Mouse (Mus musculus): ENCODE measurements around the gene Ccr3. TPM values are rescaled to one million over a fixed set of nuclear protein-coding genes. Genes with fewer than 3 reads are reported as not detected.
"Not testable (repeated sequence)": the region's sequence is repeated elsewhere in the genome, so short reads cannot be mapped to it uniquely, and the experiment has no call there.

Gene Ccr3
- polyA plus RNA-seq (2012; rRNA removed), result 0.52 and 0.90 TPM in 2 replicates

DNA sequence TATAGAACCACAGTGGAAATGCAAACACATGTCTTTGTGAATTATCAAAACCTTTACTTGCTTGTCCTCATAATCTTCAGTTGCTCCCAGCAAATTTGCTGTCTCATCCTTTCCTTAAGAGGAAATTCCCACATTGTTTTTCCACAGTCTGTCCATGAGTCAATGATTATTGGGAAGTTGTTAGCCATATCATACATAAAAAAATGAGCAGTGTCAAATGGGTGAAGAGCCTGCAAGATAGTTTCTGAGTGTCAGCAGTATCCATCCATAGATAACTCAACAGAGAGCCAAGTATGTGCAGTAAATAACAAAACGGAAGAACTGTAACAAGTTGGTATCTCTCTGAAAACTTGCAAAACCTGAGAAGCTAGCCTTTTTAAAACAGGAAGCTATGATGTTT is at the start of gene Ccr3:
Gene Ccr3 (plus strand): TSS at position 301 of the 400 bp plus-strand sequence.
- no peak for DNase-seq
- Histone ChIP-seq H3K4me3 (ENCODE audit: control insufficient read depth, insufficient read depth, low read length) (no peak within 1 kb of the TSS), H3K27ac (ENCODE audit: control insufficient read depth, insufficient read depth, low read length) (no peak within 1 kb of the TSS), H3K36me3 (ENCODE audit: control insufficient read depth, insufficient read depth, low read length) (no peaks in the 10 kb centered on the region), H3K27me3 (ENCODE audit: control insufficient read depth, insufficient read depth, low read length) (no peaks in the 10 kb centered on the region), H3K4me1 (replicated peaks; ENCODE audit: control insufficient read depth, insufficient read depth, low read length) (no peaks in the 10 kb centered on the region)
- TF ChIP-seq CTCF (IDR thresholded peaks at IDR 0.05; ENCODE audit: borderline replicate concordance, control insufficient read depth, extremely low read depth, insufficient read depth, low read length, poor library complexity) (no peak), POLR2A (IDR thresholded peaks at IDR 0.05; ENCODE audit: control insufficient read depth, extremely low read depth, insufficient read depth, low read length, poor library complexity) (no peak)
- WGBS, result 96% methylated on average over 1 of the region's 1 CpGs

GRCm38 (mm10) chr9:123975630-123976029 is 46.1 kb upstream of the Ccr3 start:
- TF ChIP-seq CTCF (IDR thresholded peaks at IDR 0.05; ENCODE audit: borderline replicate concordance, control insufficient read depth, extremely low read depth, insufficient read depth, low read length, poor library complexity), result no peak
- no peak for TF ChIP-seq POLR2A (IDR thresholded peaks at IDR 0.05; ENCODE audit: control insufficient read depth, extremely low read depth, insufficient read depth, low read length, poor library complexity)
- 91% methylated on average over 2 of the region's 2 CpGs for WGBS
- Histone ChIP-seq H3K27me3 (ENCODE audit: control insufficient read depth, insufficient read depth, low read length) (no peaks in the 10 kb centered on the region), H3K4me1 (replicated peaks; ENCODE audit: control insufficient read depth, insufficient read depth, low read length) (no peaks in the 10 kb centered on the region), H3K27ac (ENCODE audit: control insufficient read depth, insufficient read depth, low read length) (no peak overlapping the region), H3K36me3 (ENCODE audit: control insufficient read depth, insufficient read depth, low read length) (no peaks in the 10 kb centered on the region), H3K4me3 (ENCODE audit: control insufficient read depth, insufficient read depth, low read length) (no peak overlapping the region)
- no peak for DNase-seq

GRCm38 (mm10) chr9:123976876-123977663 is 44.7 kb upstream of the Ccr3 start:
- Histone ChIP-seq H3K27me3 (ENCODE audit: control insufficient read depth, insufficient read depth, low read length) (no peaks in the 10 kb centered on the region), H3K4me1 (replicated peaks; ENCODE audit: control insufficient read depth, insufficient read depth, low read length) (no peaks in the 10 kb centered on the region), H3K27ac (ENCODE audit: control insufficient read depth, insufficient read depth, low read length) (no peak overlapping the region), H3K4me3 (ENCODE audit: control insufficient read depth, insufficient read depth, low read length) (no peak overlapping the region), H3K36me3 (ENCODE audit: control insufficient read depth, insufficient read depth, low read length) (no peaks in the 10 kb centered on the region)
- 88% methylated on average over 9 of the region's 9 CpGs for WGBS
- TF ChIP-seq CTCF (IDR thresholded peaks at IDR 0.05; ENCODE audit: borderline replicate concordance, control insufficient read depth, extremely low read depth, insufficient read depth, low read length, poor library complexity) (no peak), POLR2A (IDR thresholded peaks at IDR 0.05; ENCODE audit: control insufficient read depth, extremely low read depth, insufficient read depth, low read length, poor library complexity) (no peak)
- no peak for DNase-seq

DNA sequence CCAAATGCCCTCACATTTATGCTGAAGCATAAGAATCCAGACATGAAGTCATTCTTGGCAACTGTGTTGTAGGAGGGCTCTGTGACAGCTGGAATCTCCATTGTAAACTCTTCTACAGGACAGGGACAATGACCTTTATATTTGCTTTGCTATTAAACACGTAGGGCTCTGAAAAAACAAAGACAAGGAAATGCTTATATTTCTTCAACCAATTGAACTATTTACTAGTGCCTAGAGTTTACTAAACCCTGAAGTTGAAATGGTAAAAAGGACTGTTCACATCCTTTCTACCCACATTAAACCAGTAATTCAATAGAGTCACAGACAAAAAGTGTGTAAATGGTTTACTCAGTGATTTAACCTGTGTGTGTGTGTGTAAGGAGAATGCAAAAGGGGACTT is 43.5 kb upstream of the Ccr3 start, which contains the start of gene Ccr1l1:
Gene Ccr1l1 (minus strand): TSS at position 101 of the 400 bp plus-strand sequence.
- Histone ChIP-seq H3K27ac (ENCODE audit: control insufficient read depth, insufficient read depth, low read length) (no peak within 1 kb of the TSS), H3K4me3 (ENCODE audit: control insufficient read depth, insufficient read depth, low read length) (no peak within 1 kb of the TSS), H3K27me3 (ENCODE audit: control insufficient read depth, insufficient read depth, low read length) (no peaks in the 10 kb centered on the region), H3K4me1 (replicated peaks; ENCODE audit: control insufficient read depth, insufficient read depth, low read length) (no peaks in the 10 kb centered on the region), H3K36me3 (ENCODE audit: control insufficient read depth, insufficient read depth, low read length) (no peaks in the 10 kb centered on the region)
- TF ChIP-seq CTCF (IDR thresholded peaks at IDR 0.05; ENCODE audit: borderline replicate concordance, control insufficient read depth, extremely low read depth, insufficient read depth, low read length, poor library complexity) (no peak), POLR2A (IDR thresholded peaks at IDR 0.05; ENCODE audit: control insufficient read depth, extremely low read depth, insufficient read depth, low read length, poor library complexity) (no peak)
- 95% methylated on average over 1 of the region's 1 CpGs for WGBS
- DNase-seq, result no peak

GRCm38 (mm10) chr9:123980858-123981475 is 40.8 kb upstream of the Ccr3 start:
- not testable (repeated sequence) for H3K36me3 ChIP-seq (ENCODE audit: control insufficient read depth, insufficient read depth, low read length); DNase-seq; H3K4me3 ChIP-seq (ENCODE audit: control insufficient read depth, insufficient read depth, low read length); H3K4me1 ChIP-seq (replicated peaks; ENCODE audit: control insufficient read depth, insufficient read depth, low read length); H3K27ac ChIP-seq (ENCODE audit: control insufficient read depth, insufficient read depth, low read length); H3K27me3 ChIP-seq (ENCODE audit: control insufficient read depth, insufficient read depth, low read length)
- no CpG with 5 or more reads among the region's 3 CpGs for WGBS

GRCm38 (mm10) chr9:123981909-123982308 is 39.9 kb upstream of the Ccr3 start:
- H3K27me3 ChIP-seq (ENCODE audit: control insufficient read depth, insufficient read depth, low read length), result no peaks in the 10 kb centered on the region
- no peaks in the 10 kb centered on the region for H3K36me3 ChIP-seq (ENCODE audit: control insufficient read depth, insufficient read depth, low read length)
- DNase-seq, result no peak
- H3K4me1 ChIP-seq (replicated peaks; ENCODE audit: control insufficient read depth, insufficient read depth, low read length), result no peaks in the 10 kb centered on the region
- 85% methylated on average over 4 of the region's 4 CpGs for WGBS
- no peak overlapping the region for H3K27ac ChIP-seq (ENCODE audit: control insufficient read depth, insufficient read depth, low read length)
- no peak overlapping the region for H3K4me3 ChIP-seq (ENCODE audit: control insufficient read depth, insufficient read depth, low read length)
- TF ChIP-seq CTCF (IDR thresholded peaks at IDR 0.05; ENCODE audit: borderline replicate concordance, control insufficient read depth, extremely low read depth, insufficient read depth, low read length, poor library complexity) (no peak), POLR2A (IDR thresholded peaks at IDR 0.05; ENCODE audit: control insufficient read depth, extremely low read depth, insufficient read depth, low read length, poor library complexity) (no peak)
